Mouse (Mus musculus): Measurements from ENCODE around the gene Rnh1. TPM values are rescaled to one million over a fixed set of nuclear protein-coding genes. Genes with fewer than 3 reads are reported as not detected.

The Rnh1 gene
- total RNA-seq, 2 experiments from 2014 or later = 52.9 to 56.0 TPM

GRCm38 (mm10) chr7:141115874-141116273 lies 56.8 kb downstream of the Rnh1 start:
- DNase-seq = no peak

Small RNA genes lying within 50 kb of the gene (microRNA-seq; reads per million reads assigned to microRNA genes)
- gene Mir210 = 102 to 124 reads per million in 2 experiments

Other genes with a start within 250 kb of the Rnh1 start
- 10 to 100 TPM in 1 of 2 experiments, 1 to 10 TPM in 1; 7.6 to 13.1 TPM for gene Pgghg, start 231.5 kb downstream of the Rnh1 start, total RNA-seq (2021)
- 1 to 10 TPM in 1 of 2 experiments, under 1 TPM in 1; 0.54 to 6.9 TPM for gene Ifitm5, start 222.6 kb downstream of the Rnh1 start, total RNA-seq (2021)
- not detected for gene Gm45717, start 216.9 kb downstream of the Rnh1 start, total RNA-seq (2021)
- gene Ifitm2, start 216.9 kb downstream of the Rnh1 start, total RNA-seq (2021) = 100 to 1,000 TPM; 142 to 180 TPM
- 1 to 10 TPM; 2.1 to 3.7 TPM for gene Ifitm1, start 205.6 kb downstream of the Rnh1 start, total RNA-seq (2021)
- 10 to 100 TPM; 54.7 to 70.0 TPM for gene Ifitm3, start 162.1 kb downstream of the Rnh1 start, total RNA-seq (2021)
- gene Ifitm6, start 154.9 kb downstream of the Rnh1 start, total RNA-seq (2021) = under 1 TPM; 0.49 to 0.84 TPM
- not detected for gene Gm17387, start 143.7 kb downstream of the Rnh1 start, total RNA-seq (2021)
- under 1 TPM; 0.11 to 0.38 TPM for gene B4galnt4, start 111.8 kb downstream of the Rnh1 start, total RNA-seq (2021)
- not detected for gene Pkp3, start 94.6 kb downstream of the Rnh1 start, total RNA-seq (2021)
- gene Sigirr, start 72.3 kb downstream of the Rnh1 start, total RNA-seq (2021) = 1 to 10 TPM; 2.4 to 2.6 TPM
- not detected for gene Ano9, start 55.1 kb downstream of the Rnh1 start, total RNA-seq (2021)
- gene Ptdss2, start 50.5 kb downstream of the Rnh1 start, total RNA-seq (2021) = 10 to 100 TPM; 16.8 to 18.0 TPM
- 100 to 1,000 TPM; 205 to 240 TPM for gene Hras, start 21.1 kb upstream of the Rnh1 start, total RNA-seq (2021)
- gene Lrrc56, start 21.3 kb upstream of the Rnh1 start, total RNA-seq (2021) = 1 to 10 TPM; 2.7 to 3.2 TPM
- gene Lmntd2, start 41.2 kb upstream of the Rnh1 start, total RNA-seq (2021) = not detected
- gene Rassf7, start 43.0 kb upstream of the Rnh1 start, total RNA-seq (2021) = 1 to 10 TPM; 2.1 to 2.8 TPM
- gene Phrf1, start 55.9 kb upstream of the Rnh1 start, total RNA-seq (2021) = 10 to 100 TPM; 29.8 to 37.0 TPM
- gene Irf7, start 93.6 kb upstream of the Rnh1 start, total RNA-seq (2021) = 1 to 10 TPM in 1 of 2 experiments, under 1 TPM in 1; 0.59 to 1.2 TPM
- gene Cdhr5, start 103.9 kb upstream of the Rnh1 start, total RNA-seq (2021) = 1 to 10 TPM; 1.0 to 1.1 TPM
- gene Sct, start 106.3 kb upstream of the Rnh1 start, total RNA-seq (2021) = 1 to 10 TPM in 1 of 2 experiments, under 1 TPM in 1; 0.99 to 2.5 TPM
- gene Drd4, start 119.1 kb upstream of the Rnh1 start, total RNA-seq (2021) = under 1 TPM; 0.70 to 0.99 TPM
- gene Deaf1, start 154.8 kb upstream of the Rnh1 start, total RNA-seq (2021) = 10 to 100 TPM; 24.6 to 28.7 TPM
- gene Tmem80, start 154.9 kb upstream of the Rnh1 start, total RNA-seq (2021) = 10 to 100 TPM; 12.1 to 12.8 TPM
- gene Eps8l2, start 166.0 kb upstream of the Rnh1 start, total RNA-seq (2021) = 1 to 10 TPM; 1.5 to 2.3 TPM
- 100 to 1,000 TPM; 110 to 111 TPM for gene Taldo1, start 219.3 kb upstream of the Rnh1 start, total RNA-seq (2021)
- gene Gatd1, start 241.3 kb upstream of the Rnh1 start, total RNA-seq (2021) = 10 to 100 TPM; 12.1 to 13.5 TPM

All from gastrocnemius, postnatal 10 days (tissue).